Mouse (Mus musculus) spleen, adult 2 months (tissue): ENCODE results near the gene Dhfr.

Experiments used
- CTCF ChIP-seq: fragments of 200-500 bp; IDR thresholded peaks from 2 replicates; pipeline ENCODE4 v1.5.1; 2011; ENCODE audit warnings: mild to moderate bottlenecking, inconsistent platforms; ENCODE audit not compliant: insufficient read depth, insufficient read length, insufficient replicate concordance; ENCODE audit errors: extremely low read depth
- POLR2A ChIP-seq: fragments of 200-500 bp; IDR thresholded peaks from 2 replicates; pipeline ENCODE4 v1.6.1; 2011; ENCODE audit warnings: low read depth, low read length, inconsistent platforms

GRCm38 (mm10) chr13:92419630-92420029 lies 65.1 kb downstream of the Dhfr start:
- TF ChIP-seq CTCF (no peak), POLR2A (no peak)
